Mouse (Mus musculus) heart, postnatal 0 days (tissue): ENCODE measurements around the gene Mocs1. TPM values are rescaled to one million over a fixed set of nuclear protein-coding genes. Genes with fewer than 3 reads are reported as not detected.
A peak's percentile ranks its signal among the peaks of the same experiment; 100 is the strongest.

Experiments used
- ATAC-seq: fragments of 200-750 bp; cut with Nextera tagmentation; 2 replicates; pipeline ENCODE4 v1.8.0; 2017; ENCODE audit warnings: low read depth, moderate number of reproducible peaks, moderate library complexity; ENCODE audit not compliant: insufficient read depth
- DNase-seq: peaks from one replicate; pipeline ENCODE4 v3.0.0-alpha.2; 2016; ENCODE audit warnings: low spot score
- H3K27ac ChIP-seq: fragments of 300-500 bp; sonication (generic); 2 replicates; pipeline ENCODE4 v1.5.1; 2014; ENCODE audit warnings: low read depth, mild to moderate bottlenecking
- H3K27me3 ChIP-seq: fragments of 300-500 bp; sonication (generic); 2 replicates; pipeline ENCODE4 v1.6.1; 2014; ENCODE audit warnings: low read length, mixed read lengths; ENCODE audit not compliant: control insufficient read depth, insufficient read depth
- H3K36me3 ChIP-seq: fragments of 300-500 bp; sonication (generic); replicated peaks from 2 replicates; pipeline ENCODE4 v1.6.1; 2014; ENCODE audit warnings: low read length, mixed read lengths; ENCODE audit not compliant: control insufficient read depth, insufficient read depth
- H3K4me1 ChIP-seq: fragments of 300-500 bp; sonication (generic); 2 replicates; pipeline ENCODE4 v1.6.1; 2014; ENCODE audit warnings: antibody characterized with exemption; ENCODE audit not compliant: control insufficient read depth, insufficient read depth
- H3K4me2 ChIP-seq: fragments of 300-500 bp; sonication (generic); 2 replicates; pipeline ENCODE4 v1.6.1; 2014; ENCODE audit warnings: low read depth, mild to moderate bottlenecking, low read length, moderate library complexity
- H3K4me3 ChIP-seq: fragments of 300-500 bp; sonication (generic); 2 replicates; pipeline ENCODE4 v1.5.1; 2014; ENCODE audit warnings: low read depth, low read length
- H3K9ac ChIP-seq: fragments of 300-500 bp; sonication (generic); replicated peaks from 2 replicates; pipeline ENCODE4 v1.6.1; 2014; ENCODE audit warnings: low read depth, low read length, mixed read lengths
- H3K9me3 ChIP-seq: fragments of 300-500 bp; sonication (generic); replicated peaks from 2 replicates; pipeline ENCODE4 v1.6.1; 2016; ENCODE audit warnings: low read length; ENCODE audit not compliant: control insufficient read depth
- CTCF ChIP-seq: IDR thresholded peaks from 2 replicates; pipeline ENCODE4 v1.5.1; 2016; ENCODE audit warnings: antibody characterized with exemption, control low read depth, low read depth
- EP300 ChIP-seq: IDR thresholded peaks from 2 replicates; pipeline ENCODE4 v1.6.1; 2016; ENCODE audit warnings: antibody characterized with exemption, low read depth
- WGBS: fragments of 180-500 bp; shearing (Covaris S2); extraction: QIAGEN DNeasy Blood & Tissue Kit; methylation state at CpG from one replicate; pipeline ENCODE4 v1.1.7; 2014; 5-methylcytosine and 5-hydroxymethylcytosine counted together
- polyA plus RNA-seq: library from polyadenylated mRNA; unstranded; fragments of >200 nt; fragmentation: Nextera tagmentation; extraction: Ambion mirVana; gene quantifications from 2 replicates; pipeline ENCODE4 v1.2.1, GENCODE M21; 2015
- total RNA-seq: library from RNA; depleted of rRNA; stranded (reverse); fragments of >200 nt; gene quantifications from 2 replicates; pipeline ENCODE4 v1.2.3, GENCODE M21; 2014; ENCODE audit warnings: low replicate concordance

Gene Mocs1
- total and polyA plus RNA-seq, 2 experiments from 2014 or later: 2.8 to 13.1 TPM

DNA sequence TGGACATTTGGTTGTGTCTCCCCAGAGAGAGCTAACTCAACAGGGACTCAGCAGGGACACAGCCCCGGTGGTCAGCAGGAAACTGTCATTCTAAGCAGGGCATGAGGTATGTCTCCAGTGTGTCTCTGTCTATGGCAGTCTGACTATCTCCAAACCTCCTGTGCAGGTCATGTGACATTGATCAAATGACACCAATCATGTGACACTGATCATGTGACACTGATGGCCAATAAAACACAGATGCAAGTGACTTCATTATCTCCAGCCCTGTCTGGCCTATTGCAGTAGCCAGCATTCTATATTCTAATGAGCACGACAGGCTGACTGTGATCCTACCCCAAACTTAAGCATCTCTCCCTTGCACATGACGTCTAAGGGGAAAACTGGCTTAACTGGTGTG, 11.9 kb upstream of the Mocs1 start:
- Histone ChIP-seq H3K36me3 (no peaks in the 10 kb centered on the region), H3K27me3 (no peaks in the 10 kb centered on the region), H3K4me2 (no peak overlapping the region), H3K9ac (no peak overlapping the region), H3K9me3 (no peaks in the 10 kb centered on the region), H3K4me1 (no peaks in the 10 kb centered on the region), H3K4me3 (no peak overlapping the region), H3K27ac (no peak overlapping the region)
- WGBS: 61% methylated on average over 3 of the region's 3 CpGs
- no peak for TF ChIP-seq EP300
- no peak for TF ChIP-seq CTCF
- no peak for DNase-seq
- no peak for ATAC-seq

- Histone ChIP-seq H3K27ac (no peak overlapping the region), H3K27me3 (no peaks in the 10 kb centered on the region), H3K4me2 (no peak overlapping the region), H3K4me1 (no peaks in the 10 kb centered on the region), H3K9ac (no peak overlapping the region), H3K4me3 (no peak overlapping the region), H3K9me3 (no peaks in the 10 kb centered on the region), H3K36me3 (no peaks in the 10 kb centered on the region)
- TF ChIP-seq CTCF (no peak), EP300 (no peak)
- ATAC-seq: no peak
- DNase-seq: no peak
- WGBS: 74% methylated on average over 6 of the region's 6 CpGs
Observed at GRCm38 (mm10) chr17:49419813-49420212, 8.3 kb upstream of the Mocs1 start.

DNA sequence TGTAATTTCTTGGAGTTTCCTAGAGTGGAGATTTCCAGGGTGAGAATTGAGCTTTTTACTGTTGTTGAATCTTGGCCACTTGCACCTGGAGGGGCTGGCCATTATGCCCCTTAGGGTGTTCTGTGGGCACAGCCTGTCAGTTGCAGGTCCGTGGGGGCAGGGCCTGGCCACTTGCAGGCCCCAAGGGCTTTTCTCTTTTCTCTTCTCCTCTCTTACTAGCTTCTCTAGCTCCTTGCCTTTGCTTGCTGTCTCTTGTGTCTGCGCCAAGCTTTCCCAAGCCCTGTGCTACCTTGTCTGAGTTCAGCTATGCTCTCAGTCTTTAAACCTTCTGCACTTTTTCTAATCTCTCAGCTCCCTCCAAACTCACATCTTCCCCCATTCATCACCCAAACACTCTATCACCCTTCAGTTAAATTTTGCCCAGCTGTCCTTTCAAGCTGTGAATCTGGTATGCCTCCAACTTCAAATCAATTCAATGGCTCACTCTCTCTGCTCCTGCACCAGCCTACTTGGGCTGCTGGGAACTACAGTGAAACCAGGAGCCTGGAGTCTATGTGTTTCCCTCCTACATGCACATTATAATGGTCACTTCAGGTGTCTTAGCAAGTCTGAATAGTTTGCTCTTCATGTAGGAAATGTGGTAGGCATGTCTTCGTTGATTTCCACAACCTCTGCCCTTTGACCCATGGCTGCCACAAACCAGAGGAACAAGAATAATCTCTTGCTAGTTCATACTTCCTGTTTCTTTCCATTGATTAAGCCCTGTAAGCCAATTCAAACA, 5.7 kb upstream of the Mocs1 start:
- Histone ChIP-seq H3K4me2 (no peak overlapping the region), H3K9ac (no peak overlapping the region), H3K36me3 (no peaks in the 10 kb centered on the region), H3K4me1 (no peaks in the 10 kb centered on the region), H3K9me3 (no peaks in the 10 kb centered on the region), H3K4me3 (no peak overlapping the region), H3K27ac (no peak overlapping the region), H3K27me3 (no peaks in the 10 kb centered on the region)
- TF ChIP-seq EP300 (no peak), CTCF (no peak)
- DNase-seq: no peak
- ATAC-seq: no peak
- 63% methylated on average over 3 of the region's 3 CpGs for WGBS

- Histone ChIP-seq H3K4me3 (no peak overlapping the region), H3K9me3 (no peaks in the 10 kb centered on the region), H3K4me2 (no peak overlapping the region), H3K27ac (no peak overlapping the region), H3K36me3 (no peaks in the 10 kb centered on the region), H3K27me3 (no peaks in the 10 kb centered on the region), H3K9ac (no peak overlapping the region), H3K4me1 (no peaks in the 10 kb centered on the region)
- WGBS: 80% methylated on average over 2 of the region's 2 CpGs
- TF ChIP-seq CTCF (no peak), EP300 (no peak)
- DNase-seq: no peak
- ATAC-seq: no peak
Observed at GRCm38 (mm10) chr17:49423067-49423325, 5.2 kb upstream of the Mocs1 start.

GRCm38 (mm10) chr17:49423872-49424271, 4.3 kb upstream of the Mocs1 start:
- H3K4me3 ChIP-seq: no peak overlapping the region
- H3K27me3 ChIP-seq: no peaks in the 10 kb centered on the region
- no peak for DNase-seq
- no peaks in the 10 kb centered on the region for H3K9me3 ChIP-seq
- H3K4me2 ChIP-seq: no peak overlapping the region
- no peak overlapping the region for H3K27ac ChIP-seq
- no peak overlapping the region for H3K9ac ChIP-seq
- H3K4me1 ChIP-seq: 0 out of 2 replicates have a peak, but pooled peaks cover 2% of the 10 kb centered on the region
- 87% methylated on average over 3 of the region's 3 CpGs for WGBS
- H3K36me3 ChIP-seq: no peaks in the 10 kb centered on the region
- no peak for ATAC-seq
- no peak for TF ChIP-seq CTCF
- TF ChIP-seq EP300: no peak

DNA sequence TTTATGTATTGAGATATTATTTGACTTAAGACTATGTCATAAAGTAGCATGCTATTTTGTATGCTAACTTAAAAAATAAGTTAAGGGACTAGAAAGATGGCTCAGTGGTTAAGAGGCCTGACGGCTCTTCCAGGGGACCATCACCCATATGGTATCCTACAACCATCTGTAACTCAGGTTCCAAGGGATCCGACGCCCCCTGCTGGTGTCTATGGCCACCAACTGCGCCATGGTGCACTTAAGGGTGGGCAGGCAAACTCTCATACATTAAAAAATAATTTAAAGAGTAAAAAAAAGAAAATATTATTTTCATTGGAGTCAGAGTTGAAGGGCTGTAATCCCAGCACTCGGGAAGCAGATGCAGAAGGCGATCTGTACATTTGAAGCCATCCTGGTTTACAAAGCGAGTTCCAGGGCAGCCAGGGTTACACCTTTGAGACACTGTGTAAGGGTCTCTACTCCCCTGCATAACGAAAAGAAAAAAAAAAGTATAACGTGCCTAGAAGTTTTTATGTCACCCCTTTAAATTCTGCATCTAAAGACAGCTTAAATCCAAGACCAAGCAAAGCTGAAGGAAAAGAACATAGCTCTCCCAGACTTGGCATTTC, 427 bp upstream of the Mocs1 start:
- ATAC-seq (no peak), DNase-seq (no peak)
- Histone ChIP-seq H3K4me3 (peak overlapping the region; percentile 74; the same call in 1 of the 2 replicates), H3K9me3 (no peaks in the 10 kb centered on the region), H3K4me2 (peak overlapping the region; percentile 23; the same call in 1 of the 2 replicates), H3K9ac (no peak overlapping the region), H3K27me3 (no peaks in the 10 kb centered on the region), H3K27ac (no peak overlapping the region), H3K4me1 (peaks cover 25% of the 10 kb centered on the region), H3K36me3 (no peaks in the 10 kb centered on the region)
- TF ChIP-seq CTCF (peak; percentile 11; the same call in 1 of the 2 replicates), EP300 (no peak)
- 21% methylated on average over 9 of the region's 9 CpGs for WGBS
